Mouse (Mus musculus): ENCODE results near the gene Uvrag.

- no peak for TF ChIP-seq CTCF (IDR thresholded peaks at IDR 0.05; ENCODE audit: borderline replicate concordance, insufficient read depth, low read length)
- TF ChIP-seq POLR2A (IDR thresholded peaks at IDR 0.05; ENCODE audit: low read depth, low read length): no peak
Measured at GRCm38 (mm10) chr7:98840771-98841170, 300.2 kb downstream of the Uvrag start.
